Mouse (Mus musculus) testis, adult 2 months (tissue): ENCODE results near the gene Prph.

Experiments
- CTCF ChIP-seq: fragments of 200-500 bp; IDR thresholded peaks from 2 replicates; pipeline ENCODE4 v1.5.1; 2012; ENCODE audit warnings: low read depth, mild to moderate bottlenecking, inconsistent platforms, low read length, moderate library complexity; ENCODE audit not compliant: control insufficient read depth, insufficient read depth, insufficient replicate concordance
- POLR2A ChIP-seq: fragments of 200-500 bp; IDR thresholded peaks from 2 replicates; pipeline ENCODE4 v1.6.1; 2012; ENCODE audit warnings: low read depth, mild to moderate bottlenecking, inconsistent platforms, low read length, moderate library complexity; ENCODE audit not compliant: control insufficient read depth

GRCm38 (mm10) chr15:99093291-99094258, 38.6 kb downstream of the Prph start:
- TF ChIP-seq CTCF (no peak; the same call in 1 of the 2 replicates), POLR2A (no peak; the same call in 1 of the 2 replicates)
